ENCODE assay signal across 19 mouse cellular contexts in genomic region chr7:30294296-30294695, GRCm38 (mm10). TPM values are rescaled to one million over a fixed set of nuclear protein-coding genes. Genes with fewer than 3 reads are reported as not detected.
DNase-seq lines count a peak whose midpoint lies in the region; ATAC-seq and TF ChIP-seq lines count a peak whose summit lies in the region.
"Had no signal": no experiment of that assay in that cellular context is flagged by ENCODE, and none has a peak within 500 bp of the region (broad histone marks: within the 10 kb centered on the region; RNA-seq: fewer than 3 reads in every experiment).

No protein-coding gene starts in this region.

- H3K27me3 ChIP-seq in hindbrain, embryonic 15.5 days, result no peaks in the 10 kb centered on the region
- no peaks in the 10 kb centered on the region for H3K27me3 ChIP-seq in hindbrain, embryonic 12.5 days
- H3K27me3 ChIP-seq in testis, adult 2 months (ENCODE audit: control insufficient read depth, insufficient read depth, low read length), result no peaks in the 10 kb centered on the region
- H3K27me3 ChIP-seq: stomach, embryonic 15.5 days had no signal

- peak; percentile 43 for DNase-seq in cerebellum, adult 11 months
- no peak for DNase-seq in cerebellum, postnatal 4 days (ENCODE audit: low spot score in 2 of 2)
- no peak for DNase-seq in testis, postnatal 14 days (ENCODE audit: low spot score)
- DNase-seq in ovary, postnatal 14 days (ENCODE audit: low spot score), result no peak
- no peak for DNase-seq in kidney, postnatal 4 days
- DNase-seq: lung, postnatal 10 days; spleen, adult 18-20 months; thymus, postnatal 25 days had no signal

- no peak overlapping the region for H3K9ac ChIP-seq in hindbrain, embryonic 15.5 days
- no peak overlapping the region for H3K9ac ChIP-seq in hindbrain, embryonic 12.5 days
- H3K9ac ChIP-seq: liver, embryonic 15.5 days; stomach, embryonic 15.5 days had no signal

- H3K27ac ChIP-seq in hindbrain, embryonic 15.5 days (replicated peaks), result 0 out of 2 replicates have a peak overlapping the region, but pooled peaks have one; percentile 14
- no peak overlapping the region for H3K27ac ChIP-seq in hindbrain, embryonic 12.5 days
- peak overlapping the region; percentile 34 for H3K27ac ChIP-seq in testis, adult 2 months (ENCODE audit: control insufficient read depth, insufficient read depth, low read depth, low read length)
- H3K27ac ChIP-seq: hindbrain, embryonic 10.5 days; kidney, postnatal 0 days; liver, embryonic 15.5 days; stomach, embryonic 15.5 days had no signal

- TF ChIP-seq POLR2A in testis, adult 2 months (IDR thresholded peaks at IDR 0.05; ENCODE audit: control insufficient read depth, low read depth, low read length), result no peak

- no peak for ATAC-seq in hindbrain, embryonic 15.5 days (ENCODE audit: low FRiP score, low read depth)
- ATAC-seq in hindbrain, embryonic 12.5 days (ENCODE audit: low FRiP score), result no peak
- ATAC-seq: CD4-positive, CD25-positive, alpha-beta regulatory T cell, adult 4 months; intestine, postnatal 0 days had no signal

- H3K36me3 ChIP-seq in hindbrain, embryonic 15.5 days, result peaks cover 53% of the 10 kb centered on the region
- H3K36me3 ChIP-seq in hindbrain, embryonic 12.5 days, result peaks cover 58% of the 10 kb centered on the region
- no peaks in the 10 kb centered on the region for H3K36me3 ChIP-seq in testis, adult 2 months (ENCODE audit: control insufficient read depth, insufficient read depth, low read length)
- H3K36me3 ChIP-seq: G1E; liver, embryonic 15.5 days had no signal

- no peaks in the 10 kb centered on the region for H3K9me3 ChIP-seq in hindbrain, embryonic 15.5 days
- no peaks in the 10 kb centered on the region for H3K9me3 ChIP-seq in hindbrain, embryonic 12.5 days (replicated peaks)
- H3K9me3 ChIP-seq: G1E; hindbrain, embryonic 10.5 days; liver, embryonic 15.5 days; stomach, embryonic 15.5 days had no signal

- no peak for TF ChIP-seq CTCF in testis, adult 2 months (IDR thresholded peaks at IDR 0.05; ENCODE audit: control insufficient read depth, insufficient read depth, insufficient replicate concordance, low read depth, low read length)

- 91% methylated on average over 5 of the region's 5 CpGs for WGBS in hindbrain, embryonic 15.5 days
- WGBS in hindbrain, embryonic 12.5 days, result 91% methylated on average over 5 of the region's 5 CpGs

- peaks cover 36% of the 10 kb centered on the region for H3K4me1 ChIP-seq in hindbrain, embryonic 15.5 days (replicated peaks)
- peaks cover 33% of the 10 kb centered on the region for H3K4me1 ChIP-seq in hindbrain, embryonic 12.5 days
- H3K4me1 ChIP-seq in testis, adult 2 months (ENCODE audit: control insufficient read depth, insufficient read depth, low read length), result peaks cover 15% of the 10 kb centered on the region
- H3K4me1 ChIP-seq: liver, embryonic 15.5 days had no signal

- no peak overlapping the region for H3K4me3 ChIP-seq in hindbrain, embryonic 15.5 days
- H3K4me3 ChIP-seq in hindbrain, embryonic 12.5 days, result no peak overlapping the region
- H3K4me3 ChIP-seq in testis, adult 2 months (ENCODE audit: control insufficient read depth, low read depth, low read length), result no peak overlapping the region
- H3K4me3 ChIP-seq: liver, embryonic 15.5 days; myocyte; stomach, embryonic 15.5 days had no signal

- H3K4me2 ChIP-seq in hindbrain, embryonic 15.5 days, result no peak overlapping the region
- H3K4me2 ChIP-seq in hindbrain, embryonic 12.5 days (replicated peaks), result no peak overlapping the region
- H3K4me2 ChIP-seq: liver, embryonic 15.5 days; stomach, embryonic 15.5 days had no signal

RNA-seq across cellular contexts. Expression of gene Clip3, which starts 2.8 kb away (rescaled TPM):
- polyA plus RNA-seq in hindbrain, embryonic 15.5 days (2015; fragmentation: Nextera tagmentation; extraction: Ambion mirVana), result 88.4 and 120 TPM in 2 replicates
- 74.8 and 88.1 TPM in 2 replicates for polyA plus RNA-seq in hindbrain, embryonic 12.5 days (2016; fragmentation: Nextera tagmentation; extraction: Ambion mirVana)
- 4.8 and 6.6 TPM in 2 replicates for polyA plus RNA-seq in testis, adult 2 months (2012; rRNA removed)
- polyA plus RNA-seq: G1E had no signal

RNA-seq across cellular contexts. Expression of gene Wdr62, which starts 14.1 kb away (rescaled TPM):
- polyA plus RNA-seq in hindbrain, embryonic 15.5 days (2015; fragmentation: Nextera tagmentation; extraction: Ambion mirVana), result 4.0 and 5.3 TPM in 2 replicates
- 7.2 and 7.4 TPM in 2 replicates for polyA plus RNA-seq in hindbrain, embryonic 12.5 days (2016; fragmentation: Nextera tagmentation; extraction: Ambion mirVana)
- 713 and 754 TPM in 2 replicates for polyA plus RNA-seq in testis, adult 2 months (2012; rRNA removed)

RNA-seq across cellular contexts. Expression of gene Alkbh6, which starts 14.2 kb away (rescaled TPM):
- 121 and 135 TPM in 2 replicates for polyA plus RNA-seq in hindbrain, embryonic 15.5 days (2015; fragmentation: Nextera tagmentation; extraction: Ambion mirVana)
- polyA plus RNA-seq in hindbrain, embryonic 12.5 days (2016; fragmentation: Nextera tagmentation; extraction: Ambion mirVana), result 87.1 and 93.5 TPM in 2 replicates
- polyA plus RNA-seq in testis, adult 2 months (2012; rRNA removed), result 36.5 and 38.0 TPM in 2 replicates

RNA-seq across cellular contexts. Expression of gene Thap8, which starts 14.4 kb away (rescaled TPM):
- 0.52 and 0.88 TPM in 2 replicates for polyA plus RNA-seq in hindbrain, embryonic 15.5 days (2015; fragmentation: Nextera tagmentation; extraction: Ambion mirVana)
- polyA plus RNA-seq in hindbrain, embryonic 12.5 days (2016; fragmentation: Nextera tagmentation; extraction: Ambion mirVana), result 0.48 and 0.77 TPM in 2 replicates
- 1.8 and 2.3 TPM in 2 replicates for polyA plus RNA-seq in testis, adult 2 months (2012; rRNA removed)

RNA-seq across cellular contexts. Expression of gene Syne4, which starts 20.3 kb away (rescaled TPM):
- polyA plus RNA-seq in hindbrain, embryonic 15.5 days (2015; fragmentation: Nextera tagmentation; extraction: Ambion mirVana), result 17.1 and 19.1 TPM in 2 replicates
- polyA plus RNA-seq in hindbrain, embryonic 12.5 days (2016; fragmentation: Nextera tagmentation; extraction: Ambion mirVana), result 36.9 and 39.2 TPM in 2 replicates
- polyA plus RNA-seq in testis, adult 2 months (2012; rRNA removed), result 7.4 and 9.6 TPM in 2 replicates

Comparison
In these comparisons a context has a peak if more than half of its experiments do, and no peak if none do; other contexts are left out.
1. RNA of gene Wdr62, which starts 14.1 kb away (polyA plus RNA-seq): 713 to 754 TPM in testis, adult 2 months; 7.2 to 7.4 TPM in hindbrain, embryonic 12.5 days and 4.0 to 5.3 TPM in hindbrain, embryonic 15.5 days; every median in the first group is over 10 times any median in the second.